Mouse (Mus musculus): Measurements from ENCODE around the gene Nrap. TPM values are rescaled to one million over a fixed set of nuclear protein-coding genes. Genes with fewer than 3 reads are reported as not detected.
"Not testable (repeated sequence)": the region's sequence is repeated elsewhere in the genome, so short reads cannot be mapped to it uniquely, and the experiment has no call there.

The Nrap gene
- 100 to 1,000 TPM; 293 to 350 TPM for total RNA-seq (2021)
- long read RNA-seq, experiment 1, full-length matches to known transcripts, result 45 of 217 reads
- long read RNA-seq, experiment 1, partial matches to known transcripts, result 114 of 217 reads
- long read RNA-seq, experiment 1, other reads (novel, unspliced or antisense), result 58 of 217 reads
- long read RNA-seq, experiment 2, full-length matches to known transcripts, result 59 of 302 reads
- long read RNA-seq, experiment 2, partial matches to known transcripts, result 164 of 302 reads
- long read RNA-seq, experiment 2, other reads (novel, unspliced or antisense), result 79 of 302 reads

DNA sequence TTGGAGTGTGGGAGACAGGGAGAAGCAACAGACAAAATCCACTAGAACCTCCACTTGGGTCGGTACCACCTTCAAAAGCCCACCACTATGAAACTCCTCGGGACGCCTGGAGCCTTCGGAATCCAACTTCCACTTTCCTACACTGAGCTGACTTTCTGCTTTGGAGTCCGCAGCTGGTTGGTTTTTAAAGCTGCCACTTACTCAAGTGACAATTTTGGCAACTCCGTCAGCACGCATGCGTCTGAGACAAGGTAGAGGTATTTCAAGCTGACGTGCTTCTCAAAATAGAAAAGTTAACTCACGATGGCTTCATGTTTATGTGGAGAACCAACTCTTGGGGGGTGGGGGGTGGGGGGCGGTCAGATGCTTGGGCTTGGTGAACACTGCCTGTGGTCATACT is at the start of gene Nrap:
Gene Nrap, minus strand, starts transcription at position 159 of the 400 bp plus-strand sequence.
- no peak for DNase-seq (ENCODE audit: low spot score in 2 of 2)

DNA sequence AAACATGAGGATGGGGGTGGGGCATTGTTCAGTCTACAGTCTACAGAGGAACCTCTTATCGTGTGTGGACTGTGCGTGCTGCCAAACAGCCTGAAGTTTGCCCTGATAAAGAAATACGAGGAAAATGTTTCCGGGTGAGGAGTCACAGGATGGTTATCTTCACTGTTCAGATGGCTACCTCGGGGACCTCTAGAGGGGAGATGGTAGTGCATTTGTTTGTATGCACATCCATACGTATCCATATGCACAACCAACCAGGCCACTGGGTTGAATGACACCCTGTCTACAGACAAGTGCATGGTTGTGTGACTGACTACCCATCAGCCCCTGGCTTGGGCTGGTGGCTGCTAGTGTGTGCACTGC is 49.2 kb upstream of the Nrap start:
- no peak for DNase-seq (ENCODE audit: low spot score in 2 of 2)

DNA sequence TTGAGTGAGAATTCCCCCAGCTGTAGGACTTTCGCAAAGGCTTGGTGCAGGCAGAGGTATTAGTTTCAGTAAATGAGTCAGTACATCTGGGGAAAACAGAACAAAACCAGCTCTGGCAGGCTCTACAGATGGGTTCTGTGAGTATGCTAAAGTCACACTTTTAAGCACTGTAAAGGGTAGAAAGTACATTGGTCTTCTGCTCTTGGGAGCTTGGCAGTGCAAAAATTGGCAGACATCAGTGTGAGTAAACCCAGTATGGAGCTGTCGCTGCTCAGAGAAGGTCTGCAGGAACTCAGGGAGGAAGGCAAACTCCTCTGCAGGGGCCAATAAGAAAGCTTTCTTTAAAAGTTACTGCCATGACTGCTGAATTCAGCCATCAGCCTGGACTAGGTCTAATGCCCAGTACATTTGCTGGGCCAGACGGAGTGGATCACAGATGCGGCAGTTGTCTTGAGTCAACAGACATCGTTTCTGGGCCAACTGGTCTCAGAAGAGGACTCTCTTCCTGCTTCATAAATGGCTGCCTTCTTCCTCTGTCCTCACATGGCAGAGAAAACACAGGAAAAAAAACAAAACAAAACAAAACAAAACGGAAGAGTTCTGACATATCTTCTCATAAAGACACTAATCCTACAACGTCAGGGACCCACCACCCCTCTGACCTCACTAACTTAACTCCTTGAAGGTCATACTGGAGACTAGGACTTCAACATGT is 48.7 kb upstream of the Nrap start:
- DNase-seq (ENCODE audit: low spot score in 2 of 2), result no peak

DNA sequence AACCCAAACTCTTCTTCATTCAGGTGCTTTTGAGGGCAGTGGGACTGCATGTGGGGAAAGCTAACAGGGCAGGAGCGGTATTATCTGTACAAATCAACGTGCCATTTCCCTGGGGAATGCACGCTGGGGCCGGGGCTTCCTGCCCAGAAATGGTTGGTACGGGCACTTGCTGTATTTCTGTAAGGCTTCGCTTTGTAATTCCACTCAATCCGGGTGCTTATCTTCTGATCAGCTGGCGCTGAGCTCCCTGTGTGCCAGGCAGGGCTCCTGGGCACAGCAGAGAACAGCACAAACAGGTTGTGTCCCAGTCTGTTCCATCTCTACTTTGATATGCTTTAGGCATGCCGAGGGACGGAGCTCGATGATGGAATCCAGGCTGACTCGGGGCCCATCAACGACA is 46.5 kb upstream of the Nrap start:
- DNase-seq (ENCODE audit: low spot score in 2 of 2), result no peak

DNA sequence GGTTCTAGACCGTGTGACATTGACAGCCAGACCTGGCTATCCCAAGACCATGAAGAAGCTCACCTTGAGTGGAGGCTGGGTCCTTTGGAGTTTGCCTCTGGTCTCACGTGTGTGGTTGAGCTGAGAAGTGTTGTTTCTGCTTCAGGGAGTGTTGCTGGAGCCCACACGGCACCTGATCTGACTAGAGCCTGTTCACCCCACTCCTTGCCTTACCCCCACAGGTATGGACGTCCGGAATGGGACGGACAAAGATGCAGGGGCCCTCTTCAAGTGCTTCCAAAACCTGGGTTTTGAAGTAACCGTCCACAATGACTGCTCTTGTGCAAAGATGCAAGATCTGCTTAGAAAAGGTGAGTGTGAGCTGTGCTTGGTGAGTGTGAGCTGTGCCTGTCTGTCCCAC is 43.7 kb upstream of the Nrap start:
- no peak for DNase-seq (ENCODE audit: low spot score in 2 of 2)

DNA sequence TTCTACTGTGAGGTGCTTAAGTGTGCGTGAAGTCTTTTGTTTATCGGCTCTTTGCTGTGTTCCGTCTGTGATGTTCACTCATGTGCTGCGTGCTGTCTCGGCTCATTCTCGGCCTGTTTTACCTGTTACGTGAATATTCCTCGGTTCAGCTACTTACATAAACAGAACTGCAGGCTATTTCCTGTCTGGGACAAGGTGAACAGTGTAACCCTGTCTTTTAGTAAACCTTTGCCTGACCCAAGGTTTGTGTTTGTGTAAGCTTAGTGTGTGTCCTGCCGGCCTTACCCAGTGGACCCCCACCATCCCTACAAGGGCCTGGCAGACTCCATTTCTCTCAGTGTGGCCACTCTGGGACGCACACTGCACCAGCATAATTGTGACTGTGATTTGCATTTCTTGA is 42.9 kb upstream of the Nrap start:
- DNase-seq (ENCODE audit: low spot score in 2 of 2), result no peak

DNA sequence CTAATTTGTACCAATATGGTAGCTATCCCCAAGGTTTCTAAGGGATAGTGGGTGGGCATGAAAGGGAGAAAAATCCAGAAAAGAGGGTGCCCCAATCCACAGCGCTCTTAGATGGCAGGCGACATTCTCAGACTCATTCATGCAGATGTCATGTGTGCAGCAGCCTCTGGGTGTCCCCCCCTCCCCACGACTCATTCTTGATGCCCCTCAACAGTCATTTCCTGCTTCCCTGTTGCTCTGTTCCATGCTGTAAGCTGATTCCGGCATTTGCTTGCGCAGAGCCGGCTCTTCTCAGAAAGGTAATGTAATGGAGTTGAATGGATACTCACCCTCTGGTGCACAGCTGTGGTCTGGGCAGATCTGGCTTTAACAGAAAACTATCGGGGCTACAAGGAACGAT is 40.5 kb upstream of the Nrap start:
- DNase-seq (ENCODE audit: low spot score in 2 of 2), result no peak

DNA sequence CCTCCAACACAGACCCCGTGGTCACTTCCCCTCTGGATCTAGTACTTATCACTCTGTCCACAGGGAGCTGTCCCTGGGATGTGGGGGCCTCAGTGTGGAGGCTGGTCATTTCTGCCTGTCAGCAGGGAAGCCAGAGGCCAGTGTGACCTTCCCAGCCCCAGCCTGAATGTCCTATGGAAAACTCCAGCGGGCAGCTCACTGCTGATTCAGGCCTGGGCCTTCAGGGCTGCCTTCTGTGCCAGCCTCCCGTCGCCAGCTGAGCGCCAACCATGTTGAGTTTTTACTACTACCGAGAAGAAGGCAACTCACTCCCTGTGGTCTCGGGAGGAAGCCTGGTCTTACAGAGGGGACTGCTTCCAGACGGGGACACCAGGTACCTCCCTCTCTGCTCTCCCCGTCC is 35.7 kb upstream of the Nrap start:
- no peak for DNase-seq (ENCODE audit: low spot score in 2 of 2)

DNA sequence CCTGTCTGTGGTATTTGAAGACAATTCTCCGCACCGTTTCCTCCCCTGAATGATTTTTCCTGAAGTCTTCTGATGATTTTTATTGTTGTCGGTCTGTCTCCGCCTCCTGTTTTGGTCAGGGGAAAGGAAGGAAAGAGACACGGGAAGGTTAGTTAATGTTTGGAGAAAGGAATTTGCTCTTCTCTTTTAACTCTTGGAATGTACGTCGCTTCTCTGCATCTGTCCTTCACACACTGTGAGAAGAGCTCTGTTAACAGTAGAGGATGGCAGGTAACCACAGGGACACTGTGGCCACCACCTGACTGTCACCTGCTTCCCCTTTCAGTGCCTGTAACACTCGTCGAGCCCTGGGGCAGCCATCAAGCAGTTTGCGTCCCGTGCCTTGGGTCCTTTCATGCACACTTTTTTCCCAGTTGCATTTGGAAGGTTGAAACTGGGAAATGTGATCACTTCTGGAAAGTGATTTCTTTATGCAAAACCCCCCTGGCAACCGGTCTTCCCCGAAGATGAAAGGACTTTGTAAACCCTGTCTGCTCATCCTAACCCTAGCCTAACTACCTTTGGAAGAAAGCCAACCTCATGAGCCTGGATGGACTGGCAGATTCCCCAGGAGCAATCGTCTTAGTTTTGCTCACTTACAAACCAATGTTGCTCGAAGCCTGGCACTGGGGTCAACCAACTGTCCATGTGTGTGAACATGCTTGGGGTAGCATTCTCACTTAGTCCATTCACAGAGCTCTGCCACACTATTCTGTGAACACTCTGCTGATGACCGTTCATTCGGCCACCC is 35.0 kb upstream of the Nrap start:
- DNase-seq (ENCODE audit: low spot score in 2 of 2), result no peak

DNA sequence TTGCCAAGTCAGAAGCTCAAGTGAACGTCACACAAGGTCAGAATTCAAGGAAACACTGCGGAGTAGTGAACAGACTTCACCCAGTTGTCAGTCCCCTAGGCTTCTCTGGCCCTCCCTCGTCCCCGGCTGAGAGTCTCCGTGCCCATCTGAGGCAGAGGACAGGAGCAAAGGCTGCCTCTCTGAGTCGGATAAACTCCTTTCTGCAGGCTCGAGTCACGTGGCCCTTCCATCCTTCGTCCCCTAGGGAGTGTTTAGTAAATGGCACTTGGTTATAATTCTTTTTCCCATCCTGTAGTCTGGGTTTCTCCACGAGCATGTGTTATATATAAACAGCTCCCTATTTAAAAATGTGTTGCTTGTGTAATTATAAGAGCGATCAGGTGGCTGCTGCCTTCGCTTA is 33.5 kb upstream of the Nrap start:
- no peak for DNase-seq (ENCODE audit: low spot score in 2 of 2)

DNA sequence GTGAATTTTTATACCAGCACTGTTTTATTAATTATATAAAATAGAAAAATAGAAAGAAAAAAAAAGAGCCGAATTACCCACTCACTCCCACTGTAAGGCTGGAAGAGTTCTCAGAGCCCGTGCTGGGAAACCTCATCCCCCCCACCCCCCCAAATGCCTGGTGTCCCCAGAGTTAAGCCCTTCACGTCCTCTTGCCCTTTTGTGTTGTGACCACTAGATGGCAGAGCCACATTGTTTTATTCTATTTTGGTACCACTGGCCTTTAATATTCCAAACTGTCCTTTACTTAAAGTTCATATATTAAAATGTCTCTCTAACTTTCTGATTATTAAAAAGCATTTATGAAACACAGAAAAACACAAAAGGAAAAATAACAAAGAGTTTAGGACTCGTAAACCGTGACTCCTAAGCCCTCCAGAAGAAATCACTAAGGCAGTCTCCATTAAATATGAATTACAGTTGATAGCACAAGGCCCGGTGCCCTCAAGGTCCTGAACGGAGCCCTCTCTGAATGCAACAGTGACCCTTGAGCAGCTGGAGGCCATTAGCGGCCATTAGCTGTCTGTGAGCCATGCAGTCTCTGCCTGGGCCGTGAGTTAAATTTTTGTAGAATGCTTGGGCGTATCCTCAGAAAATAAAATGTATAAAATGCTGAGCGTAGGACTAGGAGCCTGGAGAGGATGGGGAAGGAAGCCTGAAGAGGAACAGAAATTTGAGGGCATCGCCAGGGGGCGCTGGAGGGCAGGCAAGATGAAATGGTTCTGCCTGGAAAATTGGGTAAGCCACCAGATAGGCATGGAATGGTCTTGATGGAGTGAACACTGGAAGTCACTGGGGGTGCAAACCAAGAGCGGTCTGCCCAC is 32.9 kb upstream of the Nrap start:
- DNase-seq (ENCODE audit: low spot score in 2 of 2), result peak; percentile 75 to 88

DNA sequence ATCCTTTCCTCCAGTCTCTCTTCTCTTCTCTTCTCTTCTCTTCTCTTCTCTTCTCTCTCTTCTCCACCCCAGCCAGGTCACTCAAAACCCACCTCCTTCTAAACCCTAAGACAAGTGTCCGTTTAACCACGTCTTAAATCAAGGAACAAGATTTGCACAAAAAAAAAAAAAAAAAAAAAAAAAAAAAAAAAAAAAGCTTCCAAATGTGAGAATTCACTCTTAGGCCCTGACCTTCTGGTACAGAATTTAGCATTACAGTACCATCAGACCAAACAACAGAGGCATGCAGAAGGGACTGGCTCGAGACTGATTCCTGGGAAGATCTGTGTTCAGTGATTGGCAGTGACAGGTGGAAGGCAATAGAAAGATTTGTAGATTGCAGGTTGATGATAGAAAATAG is 30.5 kb upstream of the Nrap start:
- no peak for DNase-seq (ENCODE audit: low spot score in 2 of 2)

DNA sequence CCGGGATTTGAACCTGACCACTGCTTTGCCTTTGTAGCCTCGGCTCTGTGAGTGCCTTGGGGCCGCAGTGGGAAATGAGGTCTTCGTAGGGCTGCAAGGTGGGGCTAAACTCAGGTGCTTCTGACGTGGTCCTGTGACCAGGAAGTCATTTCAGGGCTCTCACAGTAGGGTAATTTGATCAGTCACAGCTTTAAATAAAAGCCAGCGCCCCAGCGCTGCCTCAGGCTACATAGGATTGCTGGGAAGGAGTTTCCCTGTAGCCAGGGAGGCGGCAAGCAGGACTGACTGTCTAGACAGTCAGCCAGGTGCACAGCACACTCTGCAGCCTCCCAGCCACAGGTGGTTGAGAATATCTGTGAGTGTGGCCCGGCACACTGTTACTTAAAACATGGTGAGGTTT is 29.6 kb upstream of the Nrap start:
- no peak for DNase-seq (ENCODE audit: low spot score in 2 of 2)

DNA sequence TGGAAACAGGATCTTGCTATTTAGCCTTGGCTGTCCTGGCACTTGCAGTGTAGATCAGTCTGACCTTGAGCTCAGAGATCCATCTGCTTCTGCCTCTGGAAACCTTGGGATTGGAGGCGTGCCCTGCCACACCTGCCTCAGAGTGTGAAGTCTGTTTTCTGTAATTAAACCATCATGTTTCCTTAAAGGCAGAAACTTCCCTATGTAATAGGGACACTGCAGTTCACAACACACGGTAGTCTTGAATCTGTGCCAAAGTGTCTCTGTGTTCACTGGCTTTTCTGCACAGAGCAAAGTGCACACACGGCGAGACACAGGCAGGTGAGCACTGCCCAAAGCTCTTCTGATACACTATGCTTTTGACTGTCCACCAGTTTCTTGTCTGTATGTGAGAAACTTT is 28.6 kb upstream of the Nrap start:
- no peak for DNase-seq (ENCODE audit: low spot score in 2 of 2)

DNA sequence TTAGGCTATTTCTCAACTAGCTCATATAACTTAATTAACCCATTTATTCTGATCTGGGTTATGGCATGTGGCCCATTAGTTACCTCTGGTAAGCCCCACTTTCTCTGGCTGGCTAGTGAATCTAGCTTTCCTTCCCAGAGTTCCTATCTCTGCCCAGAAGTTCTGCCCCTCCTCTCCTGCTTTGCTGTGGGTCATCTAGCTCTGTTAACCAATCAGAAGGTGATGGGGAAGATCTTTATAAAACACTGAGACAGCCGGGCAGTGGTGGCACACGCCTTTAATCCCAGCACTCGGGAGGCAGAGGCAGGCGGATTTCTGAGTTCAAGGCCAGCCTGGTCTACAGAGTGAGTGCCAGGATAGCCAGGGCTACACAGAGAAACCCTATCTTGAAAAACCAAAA is 20.0 kb upstream of the Nrap start:
- not testable (repeated sequence) for DNase-seq (ENCODE audit: low spot score in 2 of 2)

DNA sequence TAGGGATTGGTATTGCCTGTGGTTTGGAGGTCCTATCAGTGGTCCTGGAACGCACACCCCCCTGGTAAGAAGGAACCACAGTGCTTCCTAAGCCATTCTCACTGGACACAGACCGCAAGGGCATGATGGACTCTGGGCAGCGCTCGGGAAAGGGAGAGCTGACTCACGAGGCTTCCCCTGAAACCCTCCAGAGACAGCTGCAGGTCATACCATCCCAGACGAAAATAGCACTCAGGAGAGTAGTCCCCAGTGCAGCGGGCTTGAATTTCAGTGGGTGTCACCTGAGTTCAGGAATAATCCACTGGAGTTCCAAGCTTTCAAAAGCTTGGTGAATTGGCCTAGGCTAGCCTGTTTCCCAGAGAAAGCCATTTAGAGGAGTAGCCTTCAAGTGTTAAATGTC is 16.7 kb upstream of the Nrap start:
- no peak for DNase-seq (ENCODE audit: low spot score in 2 of 2)

DNA sequence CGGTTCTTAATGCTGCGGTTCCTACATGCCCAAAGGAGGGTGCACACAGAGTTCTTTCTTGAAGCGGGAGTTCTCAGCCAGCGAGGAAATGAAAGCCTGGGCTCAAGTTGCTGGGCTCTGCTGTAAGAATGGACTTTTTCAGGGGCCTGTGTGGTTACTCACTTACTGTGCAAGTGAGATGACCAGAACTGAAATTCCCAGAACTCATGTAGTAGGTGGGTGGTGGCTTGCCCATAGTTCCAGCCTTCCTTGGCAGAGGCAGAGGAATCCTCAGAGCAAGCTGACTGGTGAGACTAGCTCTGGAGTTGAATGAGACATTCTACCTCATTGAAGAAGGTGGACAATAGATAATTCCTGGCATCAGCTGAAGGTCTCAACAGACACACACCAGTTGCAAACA is 16.0 kb upstream of the Nrap start:
- DNase-seq (ENCODE audit: low spot score in 2 of 2), result no peak

DNA sequence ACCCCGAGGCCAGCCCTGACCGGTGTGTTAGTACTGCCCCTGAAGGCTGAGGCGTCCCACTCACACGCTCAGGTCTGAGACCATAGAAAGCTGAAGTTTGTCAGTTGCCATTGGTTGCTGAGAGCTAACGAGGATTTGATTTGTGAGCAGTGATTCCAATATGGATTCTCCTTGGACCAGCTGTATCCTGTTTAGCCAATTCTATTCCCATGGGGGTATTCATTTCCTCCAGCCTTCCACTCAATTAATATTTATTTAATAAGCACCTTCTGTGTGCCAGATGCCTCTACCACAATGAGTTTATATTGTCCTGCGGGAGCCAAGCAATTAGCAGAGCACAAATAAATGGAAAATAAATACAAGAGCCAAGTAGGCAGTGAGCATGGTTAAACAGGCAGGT is 12.0 kb upstream of the Nrap start:
- DNase-seq (ENCODE audit: low spot score in 2 of 2), result no peak

DNA sequence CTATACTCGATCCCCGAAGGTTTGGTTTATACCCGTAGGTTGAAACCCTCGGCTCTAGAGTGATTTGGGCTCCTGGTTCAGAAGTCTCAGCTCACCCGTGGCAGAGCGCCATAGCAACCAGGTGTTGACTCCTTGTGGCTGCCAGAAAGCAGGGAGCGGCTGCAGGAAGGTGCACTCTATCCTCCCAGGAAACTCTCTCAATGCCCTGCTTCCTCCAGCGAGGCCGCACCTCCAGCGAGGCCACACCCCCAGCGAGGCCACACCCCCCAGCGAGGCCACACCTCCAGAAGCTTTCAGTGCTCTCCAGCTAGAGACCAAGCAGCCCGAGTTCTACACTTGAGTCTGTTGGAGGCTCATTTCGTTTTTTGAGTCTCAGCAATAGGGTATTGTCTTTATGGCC is 10.4 kb upstream of the Nrap start:
- DNase-seq (ENCODE audit: low spot score in 2 of 2), result peak; percentile 38 to 69

DNA sequence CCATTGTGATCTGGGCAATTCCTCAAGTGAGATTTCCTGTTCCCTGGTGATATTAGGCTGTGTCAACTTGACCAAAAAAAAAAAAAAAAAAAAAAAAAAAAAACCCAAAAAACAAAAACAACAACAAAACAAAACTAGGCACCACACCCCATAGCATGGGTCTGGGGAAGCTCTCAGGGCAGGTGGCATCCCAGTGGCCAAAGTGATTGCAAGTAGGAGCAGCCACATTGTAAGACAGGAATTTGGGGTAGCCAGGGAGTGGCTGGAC is 8.6 kb upstream of the Nrap start:
- DNase-seq (ENCODE audit: low spot score in 2 of 2), result no peak

DNA sequence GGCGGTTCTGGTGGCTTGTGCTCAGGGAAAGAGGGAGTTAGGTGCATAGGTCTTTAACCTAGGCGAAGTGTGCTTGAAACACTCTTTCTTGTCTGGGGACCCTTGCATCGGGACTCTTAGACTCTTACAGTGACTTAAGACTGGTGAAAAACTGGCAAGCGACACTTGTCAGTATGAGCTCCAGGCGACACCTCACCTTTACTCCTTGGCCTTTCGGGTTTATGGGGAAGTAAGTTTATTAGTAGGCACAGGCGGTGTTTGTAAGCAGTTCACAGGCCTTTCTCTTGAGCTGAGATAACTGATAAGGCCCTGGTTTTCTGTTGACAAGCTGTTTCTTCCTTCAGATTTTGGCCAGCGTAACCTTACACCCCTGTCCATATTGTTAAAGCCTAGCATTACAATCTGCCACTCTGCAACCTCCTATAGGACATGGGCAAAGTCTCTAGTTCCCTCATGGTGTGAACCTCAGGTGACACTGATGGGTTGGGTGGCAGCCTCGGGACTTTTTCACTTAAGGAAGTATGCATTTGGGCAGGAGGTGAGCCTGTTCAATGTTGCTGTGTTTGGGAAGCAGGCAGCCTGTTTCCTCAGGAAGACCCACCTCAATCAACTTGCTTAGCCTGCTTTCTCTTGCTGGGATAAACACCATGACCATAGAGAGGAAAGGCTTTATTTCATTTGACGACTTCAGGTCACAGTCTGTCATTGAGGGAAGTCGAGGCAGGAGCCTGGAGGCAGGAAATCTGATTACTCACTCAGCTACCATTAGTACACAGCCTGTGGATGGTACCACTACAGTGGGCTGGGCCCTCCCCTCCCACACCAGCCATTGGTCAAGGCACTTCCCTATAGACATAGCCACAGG is 8.1 kb upstream of the Nrap start:
- no peak for DNase-seq (ENCODE audit: low spot score in 2 of 2)
